Mouse (Mus musculus): ENCODE data around the gene Zc2hc1c. TPM values are rescaled to one million over a fixed set of nuclear protein-coding genes. Genes with fewer than 3 reads are reported as not detected.
A peak's percentile ranks its signal among the peaks of the same experiment; 100 is the strongest.

The Zc2hc1c gene
- total RNA-seq (2014; rRNA removed) (1.5 and 1.7 TPM in 2 replicates), polyA plus RNA-seq (2015; fragmentation: Nextera tagmentation; extraction: Ambion mirVana) (1.7 and 1.8 TPM in 2 replicates)

- no peaks in the 10 kb centered on the region for H3K27me3 ChIP-seq (ENCODE audit: insufficient read depth, low read length)
- WGBS: 2% methylated on average over 29 of the region's 31 CpGs
- peak within 1 kb of the TSS; percentile 50 for H3K4me3 ChIP-seq (ENCODE audit: low read depth, low read length)
- DNase-seq (ENCODE audit: low spot score) (peak; percentile 92), ATAC-seq (ENCODE audit: low FRiP score) (peak; percentile 86)
- H3K4me2 ChIP-seq (ENCODE audit: low read depth, low read length, poor library complexity, severe bottlenecking): peak within 1 kb of the TSS; percentile 90
- no peaks in the 10 kb centered on the region for H3K36me3 ChIP-seq (ENCODE audit: insufficient read depth, low read length)
- no peak for TF ChIP-seq CTCF (IDR thresholded peaks at IDR 0.05)
- peaks cover 3% of the 10 kb centered on the region; the same call in 1 of the 2 replicates for H3K4me1 ChIP-seq (ENCODE audit: insufficient read depth, low read length)
- H3K27ac ChIP-seq (ENCODE audit: low read depth, low read length): no peak within 1 kb of the TSS
- no peaks in the 10 kb centered on the region for H3K9me3 ChIP-seq (ENCODE audit: low read length)
- peak within 1 kb of the TSS; percentile 60 for H3K9ac ChIP-seq (replicated peaks; ENCODE audit: low read length, poor library complexity, severe bottlenecking)
Measured at GRCm38 (mm10) chr12:85288486-85289156, at the start of gene Zc2hc1c. Gene Zc2hc1c (plus strand): TSS chr12:85288591.

- WGBS: 88% methylated on average over 3 of the region's 3 CpGs
- H3K36me3 ChIP-seq (ENCODE audit: insufficient read depth, low read length): peaks cover 3% of the 10 kb centered on the region
- TF ChIP-seq CTCF (IDR thresholded peaks at IDR 0.05): no peak
- H3K27me3 ChIP-seq (ENCODE audit: insufficient read depth, low read length): no peaks in the 10 kb centered on the region
- no peak overlapping the region for H3K4me2 ChIP-seq (ENCODE audit: low read depth, low read length, poor library complexity, severe bottlenecking)
- H3K9me3 ChIP-seq (ENCODE audit: low read length): no peaks in the 10 kb centered on the region
- no peaks in the 10 kb centered on the region for H3K4me1 ChIP-seq (ENCODE audit: insufficient read depth, low read length)
- no peak overlapping the region for H3K27ac ChIP-seq (ENCODE audit: low read depth, low read length)
- H3K4me3 ChIP-seq (ENCODE audit: low read depth, low read length): no peak overlapping the region
- DNase-seq (ENCODE audit: low spot score) (no peak), ATAC-seq (ENCODE audit: low FRiP score) (no peak)
- no peak overlapping the region for H3K9ac ChIP-seq (replicated peaks; ENCODE audit: low read length, poor library complexity, severe bottlenecking)
Measured at GRCm38 (mm10) chr12:85252083-85252482, 36.3 kb upstream of the Zc2hc1c start.

- ATAC-seq (ENCODE audit: low FRiP score) (no peak), DNase-seq (ENCODE audit: low spot score) (no peak)
- Histone ChIP-seq H3K4me1 (ENCODE audit: insufficient read depth, low read length) (no peaks in the 10 kb centered on the region), H3K4me2 (ENCODE audit: low read depth, low read length, poor library complexity, severe bottlenecking) (no peak overlapping the region), H3K4me3 (ENCODE audit: low read depth, low read length) (no peak overlapping the region), H3K36me3 (ENCODE audit: insufficient read depth, low read length) (peaks cover 5% of the 10 kb centered on the region; the same call in 1 of the 2 replicates), H3K27ac (ENCODE audit: low read depth, low read length) (no peak overlapping the region), H3K9me3 (ENCODE audit: low read length) (no peaks in the 10 kb centered on the region), H3K9ac (replicated peaks; ENCODE audit: low read length, poor library complexity, severe bottlenecking) (no peak overlapping the region), H3K27me3 (ENCODE audit: insufficient read depth, low read length) (no peaks in the 10 kb centered on the region)
- WGBS: 80% methylated on average over 7 of the region's 7 CpGs
- TF ChIP-seq CTCF (IDR thresholded peaks at IDR 0.05): no peak
Measured at GRCm38 (mm10) chr12:85256074-85256751, 32.2 kb upstream of the Zc2hc1c start.

GRCm38 (mm10) chr12:85257008-85257639 lies 31.3 kb upstream of the Zc2hc1c start:
- Histone ChIP-seq H3K36me3 (ENCODE audit: insufficient read depth, low read length) (peaks cover 7% of the 10 kb centered on the region; the same call in 1 of the 2 replicates), H3K9me3 (ENCODE audit: low read length) (no peaks in the 10 kb centered on the region), H3K27ac (ENCODE audit: low read depth, low read length) (no peak overlapping the region), H3K9ac (replicated peaks; ENCODE audit: low read length, poor library complexity, severe bottlenecking) (no peak overlapping the region), H3K4me1 (ENCODE audit: insufficient read depth, low read length) (no peaks in the 10 kb centered on the region), H3K4me3 (ENCODE audit: low read depth, low read length) (no peak overlapping the region), H3K27me3 (ENCODE audit: insufficient read depth, low read length) (no peaks in the 10 kb centered on the region), H3K4me2 (ENCODE audit: low read depth, low read length, poor library complexity, severe bottlenecking) (no peak overlapping the region)
- DNase-seq (ENCODE audit: low spot score) (no peak), ATAC-seq (ENCODE audit: low FRiP score) (no peak)
- 91% methylated on average over 7 of the region's 7 CpGs for WGBS
- no peak for TF ChIP-seq CTCF (IDR thresholded peaks at IDR 0.05)

- TF ChIP-seq CTCF (IDR thresholded peaks at IDR 0.05): no peak
- peak; percentile 49 for DNase-seq (ENCODE audit: low spot score)
- Histone ChIP-seq H3K4me3 (ENCODE audit: low read depth, low read length) (no peak overlapping the region), H3K9ac (replicated peaks; ENCODE audit: low read length, poor library complexity, severe bottlenecking) (no peak overlapping the region), H3K4me1 (ENCODE audit: insufficient read depth, low read length) (no peaks in the 10 kb centered on the region), H3K27me3 (ENCODE audit: insufficient read depth, low read length) (no peaks in the 10 kb centered on the region), H3K9me3 (ENCODE audit: low read length) (no peaks in the 10 kb centered on the region), H3K36me3 (ENCODE audit: insufficient read depth, low read length) (peaks cover 7% of the 10 kb centered on the region; the same call in 1 of the 2 replicates), H3K27ac (ENCODE audit: low read depth, low read length) (no peak overlapping the region), H3K4me2 (ENCODE audit: low read depth, low read length, poor library complexity, severe bottlenecking) (no peak overlapping the region)
- ATAC-seq (ENCODE audit: low FRiP score): no peak
- WGBS: 55% methylated on average over 10 of the region's 10 CpGs
Measured at GRCm38 (mm10) chr12:85262489-85262888, 25.9 kb upstream of the Zc2hc1c start.

Data from midbrain, postnatal 0 days (tissue).